Mouse (Mus musculus) CH12.LX (cell line): ENCODE measurements around the gene Gm37240.

Source experiments
- CTCF ChIP-seq, 2 experiments: IDR thresholded peaks in 1 of 2; conservative IDR thresholded peaks in 1 of 2; 2 replicates each; pipeline ENCODE4 v1.5.1; 2011 to 2012; ENCODE audit warnings: low read depth in 2 of 2, low read length in 2 of 2, improper control_type of control experiment in 1 of 2, inconsistent platforms in 1 of 2, mild to moderate bottlenecking in 1 of 2, moderate library complexity in 1 of 2
- MAZ ChIP-seq: IDR thresholded peaks from 2 replicates; pipeline ENCODE4 v1.6.1; 2012; ENCODE audit warnings: low read depth, mild to moderate bottlenecking, inconsistent platforms, low read length, improper control_type of control experiment, moderate library complexity

DNA sequence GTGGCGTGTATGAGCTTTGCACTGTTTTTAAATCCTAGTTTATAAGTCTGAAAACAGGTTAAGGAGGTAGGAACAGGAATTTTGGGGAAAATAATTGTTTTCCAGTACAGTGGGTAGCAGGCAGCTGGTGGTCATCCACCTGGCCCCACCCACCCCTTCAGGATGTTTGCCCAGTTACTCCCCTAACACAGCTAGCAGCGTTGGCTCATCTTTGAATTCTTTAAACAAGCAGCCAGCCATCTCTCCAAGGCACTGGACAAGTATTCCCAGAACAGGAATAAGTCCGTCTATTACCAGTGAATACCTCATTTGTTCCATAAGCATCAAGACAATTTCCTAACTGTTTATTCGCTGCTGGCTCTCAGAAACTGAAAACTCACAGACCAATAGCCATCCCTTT is 1111.7 kb downstream of the Gm37240 start:
- TF ChIP-seq CTCF (conservative IDR thresholded peaks at IDR 0.05 in 1 of 2, IDR thresholded peaks at IDR 0.05 in 1 of 2; ENCODE audit: low read depth in 2 of 2, low read length in 2 of 2) (no peak), MAZ (no peak)
